Mouse (Mus musculus) hindbrain, embryonic 16.5 days (tissue): ENCODE measurements around the gene Fam131b. TPM values are rescaled to one million over a fixed set of nuclear protein-coding genes. Genes with fewer than 3 reads are reported as not detected.
A peak's percentile ranks its signal among the peaks of the same experiment; 100 is the strongest.

Source experiments
- ATAC-seq: fragments of 200-750 bp; cut with Nextera tagmentation; 2 replicates; pipeline ENCODE4 v1.8.0; 2017; ENCODE audit warnings: moderate TSS enrichment, moderate library complexity
- H3K27ac ChIP-seq: fragments of 300-500 bp; sonication (generic); 2 replicates; pipeline ENCODE4 v1.5.1; 2014; ENCODE audit warnings: low read depth, mild to moderate bottlenecking, control low read depth, low read length, moderate library complexity
- H3K27me3 ChIP-seq: fragments of 300-500 bp; sonication (generic); replicated peaks from 2 replicates; pipeline ENCODE4 v1.6.1; 2014; ENCODE audit warnings: low read length; ENCODE audit not compliant: control insufficient read depth, insufficient read depth
- H3K36me3 ChIP-seq: fragments of 300-500 bp; sonication (generic); 2 replicates; pipeline ENCODE4 v1.6.1; 2014; ENCODE audit warnings: mild to moderate bottlenecking, low read length, moderate library complexity, mixed read lengths; ENCODE audit not compliant: control insufficient read depth, insufficient read depth
- H3K4me1 ChIP-seq: fragments of 300-500 bp; sonication (generic); 2 replicates; pipeline ENCODE4 v1.6.1; 2014; ENCODE audit warnings: low read depth, low read length; ENCODE audit not compliant: control insufficient read depth, insufficient read depth
- H3K4me2 ChIP-seq: fragments of 300-500 bp; sonication (generic); 2 replicates; pipeline ENCODE4 v1.6.1; 2014; ENCODE audit warnings: mild to moderate bottlenecking, low read length, control low read depth, moderate library complexity
- H3K4me3 ChIP-seq: fragments of 300-500 bp; sonication (generic); 2 replicates; pipeline ENCODE4 v1.5.1; 2014; ENCODE audit warnings: mild to moderate bottlenecking, low read length, control low read depth, moderate library complexity
- H3K9ac ChIP-seq: fragments of 300-500 bp; sonication (generic); 2 replicates; pipeline ENCODE4 v1.6.1; 2014; ENCODE audit warnings: low read depth, mild to moderate bottlenecking, control low read depth, low read length, moderate library complexity
- H3K9me3 ChIP-seq: fragments of 300-500 bp; sonication (generic); 2 replicates; pipeline ENCODE4 v1.6.1; 2014; ENCODE audit warnings: mild to moderate bottlenecking, low read length, moderate library complexity; ENCODE audit not compliant: control insufficient read depth
- WGBS: fragments of 180-500 bp; shearing (Covaris S2); extraction: QIAGEN DNeasy Blood & Tissue Kit; methylation state at CpG from one replicate; pipeline ENCODE4 v1.1.7; 2014; 5-methylcytosine and 5-hydroxymethylcytosine counted together
- polyA plus RNA-seq: library from polyadenylated mRNA; unstranded; fragments of >200 nt; fragmentation: Nextera tagmentation; extraction: Ambion mirVana; gene quantifications from 2 replicates; pipeline ENCODE4 v1.2.1, GENCODE M21; 2015

Fam131b gene
- 7.2 and 7.3 TPM in 2 replicates for polyA plus RNA-seq

- under 1% methylated on average over 33 of the region's 68 CpGs for WGBS
- peak; percentile 90 for ATAC-seq
- H3K4me1 ChIP-seq, result peaks cover 14% of the 10 kb centered on the region
These were observed at the start of gene Fam131b for GRCm38 (mm10) chr6:42324482-42325267. TSS of gene Fam131b (minus strand) at chr6:42324643.

GRCm38 (mm10) chr6:42373669-42374430, 49.4 kb upstream of the Fam131b start:
- WGBS, result 38% methylated on average over 7 of the region's 7 CpGs
- no peak overlapping the region for H3K27ac ChIP-seq
- peak overlapping the region; percentile 97 for H3K4me2 ChIP-seq
- no peaks in the 10 kb centered on the region for H3K9me3 ChIP-seq
- H3K9ac ChIP-seq, result peak overlapping the region; percentile 39
- H3K36me3 ChIP-seq, result no peaks in the 10 kb centered on the region
- no peaks in the 10 kb centered on the region; the same call in 1 of the 2 replicates for H3K27me3 ChIP-seq
- H3K4me1 ChIP-seq, result peaks cover 14% of the 10 kb centered on the region
- peak overlapping the region; percentile 49 for H3K4me3 ChIP-seq
- no peak for ATAC-seq

More at GRCm38 (mm10) chr6:42324482-42325267, at the start of gene Fam131b:
- H3K4me3 ChIP-seq, result peak within 1 kb of the TSS; percentile 75
- H3K9ac ChIP-seq, result peak within 1 kb of the TSS; percentile 90
- no peaks in the 10 kb centered on the region for H3K9me3 ChIP-seq
- H3K36me3 ChIP-seq, result no peaks in the 10 kb centered on the region
- H3K27ac ChIP-seq, result peak within 1 kb of the TSS; percentile 90
- peak within 1 kb of the TSS; percentile 67 for H3K4me2 ChIP-seq
- H3K27me3 ChIP-seq, result no peaks in the 10 kb centered on the region

- Histone ChIP-seq H3K4me1 (peaks cover 14% of the 10 kb centered on the region), H3K4me3 (peak within 1 kb of the TSS; percentile 49), H3K9me3 (no peaks in the 10 kb centered on the region), H3K27me3 (no peaks in the 10 kb centered on the region; the same call in 1 of the 2 replicates), H3K36me3 (no peaks in the 10 kb centered on the region), H3K4me2 (peak within 1 kb of the TSS; percentile 97), H3K27ac (no peak within 1 kb of the TSS), H3K9ac (peak within 1 kb of the TSS; percentile 54)
- ATAC-seq, result peak; percentile 69
- WGBS, result under 1% methylated on average over 29 of the region's 36 CpGs
These were observed 48.5 kb upstream of the Fam131b start, which contains the start of gene Epha1 for GRCm38 (mm10) chr6:42372816-42373547. TSS of gene Epha1 (minus strand) at chr6:42373268.

DNA sequence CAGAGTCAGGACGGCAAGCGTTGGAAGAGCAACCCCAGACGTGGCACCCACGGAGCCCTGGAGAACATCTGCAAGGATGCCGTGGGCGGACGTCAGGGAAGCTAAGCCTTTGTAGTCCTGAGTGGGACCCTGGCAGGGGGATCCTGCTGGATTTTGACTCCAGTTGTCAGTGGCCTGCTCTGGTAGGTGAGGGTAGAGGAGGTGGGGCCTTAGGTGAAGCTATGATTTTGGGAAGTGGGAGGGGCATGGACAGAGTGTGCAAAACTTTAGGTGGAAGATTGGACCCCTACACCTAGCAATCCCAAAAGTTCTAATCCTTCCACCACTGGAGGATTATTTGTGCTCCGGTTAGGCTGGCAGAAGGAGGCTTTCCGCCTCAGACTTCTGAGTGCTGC, 48.0 kb upstream of the Fam131b start:
- ATAC-seq, result peak; percentile 16; the same call in 1 of the 2 replicates
- peak overlapping the region; percentile 49; the same call in 1 of the 2 replicates for H3K4me3 ChIP-seq
- WGBS, result 32% methylated on average over 9 of the region's 9 CpGs

DNA sequence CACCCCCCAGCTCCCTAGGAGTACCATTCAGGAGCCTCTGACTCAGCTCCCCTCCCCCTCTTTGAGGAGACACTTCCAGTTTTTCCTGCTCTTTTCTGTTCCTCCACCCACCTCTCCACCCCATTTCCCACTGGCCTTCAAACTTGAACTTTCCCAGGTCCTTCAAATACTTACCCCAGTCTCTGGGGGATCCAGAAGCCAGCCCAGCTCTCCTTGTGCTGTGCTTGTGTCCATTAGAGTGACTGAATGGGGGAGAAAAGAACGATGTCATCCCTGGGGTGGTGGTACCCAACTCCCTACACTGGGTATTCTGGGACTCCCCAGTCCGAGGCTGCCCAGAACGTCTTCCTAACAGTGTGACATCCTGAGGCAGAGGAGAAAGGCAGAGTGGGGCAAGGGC, 47.6 kb upstream of the Fam131b start:
- H3K4me2 ChIP-seq, result no peak overlapping the region
- peak; percentile 18; the same call in 1 of the 2 replicates for ATAC-seq
- no peak overlapping the region for H3K27ac ChIP-seq
- H3K4me1 ChIP-seq, result peaks cover 14% of the 10 kb centered on the region
- H3K9ac ChIP-seq, result no peak overlapping the region
- WGBS, result 13% methylated on average over 3 of the region's 3 CpGs
- H3K36me3 ChIP-seq, result no peaks in the 10 kb centered on the region
- H3K4me3 ChIP-seq, result no peak overlapping the region
- no peaks in the 10 kb centered on the region for H3K9me3 ChIP-seq
- H3K27me3 ChIP-seq, result no peaks in the 10 kb centered on the region; the same call in 1 of the 2 replicates

More for the DNA sequence above, 48.0 kb upstream of the Fam131b start:
- H3K9ac ChIP-seq, result no peak overlapping the region
- H3K4me2 ChIP-seq, result peak overlapping the region; percentile 97
- H3K4me1 ChIP-seq, result peaks cover 14% of the 10 kb centered on the region
- H3K9me3 ChIP-seq, result no peaks in the 10 kb centered on the region
- H3K27me3 ChIP-seq, result no peaks in the 10 kb centered on the region; the same call in 1 of the 2 replicates
- no peaks in the 10 kb centered on the region for H3K36me3 ChIP-seq
- H3K27ac ChIP-seq, result no peak overlapping the region

DNA sequence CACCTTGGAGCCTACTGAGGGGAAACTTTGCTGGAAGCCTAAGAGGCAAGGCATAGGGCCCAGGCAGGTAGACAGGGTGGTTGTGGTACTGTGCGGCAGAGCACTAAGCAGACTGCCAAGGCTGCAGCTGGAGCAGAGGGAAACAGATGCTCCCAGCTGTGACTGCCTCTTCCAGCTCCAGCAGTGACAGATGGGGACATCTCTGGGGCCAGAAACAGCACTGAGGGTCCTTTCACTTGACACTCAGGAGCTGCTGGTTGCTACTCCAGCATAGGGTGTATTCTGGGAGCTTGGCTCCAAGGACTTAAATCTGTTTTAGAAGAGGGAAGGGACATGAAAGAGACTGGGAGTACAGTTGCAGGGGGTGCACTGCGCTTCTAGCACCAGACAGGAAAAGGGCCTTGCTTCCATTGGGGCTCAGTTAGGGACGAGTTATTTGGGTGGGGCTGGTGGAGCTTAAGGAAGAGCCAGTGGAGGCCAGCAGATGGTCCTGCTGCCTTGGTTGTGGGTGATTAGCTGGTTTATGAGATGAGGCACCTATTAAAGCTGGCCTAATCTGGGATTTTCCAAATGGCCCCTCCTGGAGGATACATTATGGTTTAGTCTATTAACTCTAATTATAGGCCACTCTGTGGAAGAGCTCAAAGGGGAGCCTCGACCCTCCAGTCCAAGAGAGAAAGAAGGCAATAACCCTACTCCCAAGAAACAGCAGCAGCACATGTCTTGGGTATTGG, 46.4 kb upstream of the Fam131b start:
- H3K9me3 ChIP-seq, result no peaks in the 10 kb centered on the region
- no peak overlapping the region for H3K27ac ChIP-seq
- H3K9ac ChIP-seq, result no peak overlapping the region
- H3K4me3 ChIP-seq, result no peak overlapping the region
- H3K4me2 ChIP-seq, result no peak overlapping the region
- no peaks in the 10 kb centered on the region; the same call in 1 of the 2 replicates for H3K27me3 ChIP-seq
- 49% methylated on average over 4 of the region's 4 CpGs for WGBS
- H3K36me3 ChIP-seq, result no peaks in the 10 kb centered on the region
- ATAC-seq, result peak; percentile 19; the same call in 1 of the 2 replicates
- peaks cover 14% of the 10 kb centered on the region for H3K4me1 ChIP-seq

GRCm38 (mm10) chr6:42369870-42370269, 45.4 kb upstream of the Fam131b start:
- Histone ChIP-seq H3K27me3 (no peaks in the 10 kb centered on the region; the same call in 1 of the 2 replicates), H3K9me3 (no peaks in the 10 kb centered on the region), H3K4me1 (peaks cover 14% of the 10 kb centered on the region), H3K27ac (no peak overlapping the region), H3K4me3 (no peak overlapping the region), H3K4me2 (no peak overlapping the region), H3K9ac (no peak overlapping the region), H3K36me3 (no peaks in the 10 kb centered on the region)
- no peak for ATAC-seq
- WGBS, result 6% methylated on average over 3 of the region's 3 CpGs

DNA sequence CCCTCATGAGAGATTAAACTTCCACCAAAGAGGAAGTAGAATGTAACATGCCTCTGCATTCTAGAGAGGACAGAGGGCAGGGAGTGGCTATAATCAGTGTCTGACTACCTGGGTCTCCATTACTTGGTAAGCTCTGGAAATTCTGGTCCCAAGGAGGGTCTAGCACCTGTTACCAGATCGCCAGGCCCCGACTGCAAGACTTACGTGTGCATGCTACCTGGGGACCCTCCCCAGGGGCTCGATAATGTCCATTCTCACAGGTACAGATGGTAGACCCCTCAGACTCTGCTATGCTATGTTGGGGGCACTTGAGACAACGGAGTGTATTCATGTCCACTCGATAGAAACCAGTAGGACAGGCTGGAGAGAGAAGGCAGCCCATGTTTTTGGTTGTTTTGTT, 40.8 kb upstream of the Fam131b start:
- H3K4me2 ChIP-seq, result no peak overlapping the region
- no peak overlapping the region for H3K9ac ChIP-seq
- H3K9me3 ChIP-seq, result no peaks in the 10 kb centered on the region
- H3K4me1 ChIP-seq, result peaks cover 2% of the 10 kb centered on the region; the same call in 1 of the 2 replicates
- no peak overlapping the region for H3K4me3 ChIP-seq
- WGBS, result 84% methylated on average over 6 of the region's 6 CpGs
- no peaks in the 10 kb centered on the region for H3K27me3 ChIP-seq
- no peak overlapping the region for H3K27ac ChIP-seq
- H3K36me3 ChIP-seq, result peaks cover 3% of the 10 kb centered on the region; the same call in 1 of the 2 replicates
- ATAC-seq, result no peak
